22 mouse cellular contexts compared by ENCODE assay signal in the genomic region with DNA sequence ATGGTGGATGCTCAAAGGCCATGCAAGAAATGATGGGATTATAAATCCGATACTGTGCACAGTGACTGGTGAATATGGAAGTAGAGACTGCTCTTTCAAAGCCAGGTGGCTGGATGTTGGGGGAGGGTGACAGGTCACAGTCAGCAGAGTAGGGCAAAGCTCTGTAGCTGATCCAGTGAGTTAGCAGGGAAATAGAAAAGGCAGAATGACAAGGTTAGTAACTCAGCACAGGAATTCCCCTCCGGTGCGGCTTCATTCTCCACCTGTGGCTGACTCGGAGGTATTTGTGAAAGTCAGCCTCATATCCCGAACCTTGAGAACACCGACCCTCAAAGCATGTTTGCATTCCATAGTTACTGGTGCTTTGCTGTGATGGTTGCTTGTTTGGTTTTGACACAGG. TPM values are rescaled to one million over a fixed set of nuclear protein-coding genes. Genes with fewer than 3 reads are reported as not detected.
A peak's percentile ranks its signal among the peaks of the same experiment; 100 is the strongest.
DNase-seq lines count a peak whose midpoint lies in the region; ATAC-seq lines count a peak whose summit lies in the region.
"Had no signal": no experiment of that assay in that cellular context is flagged by ENCODE, and none has a peak within 500 bp of the region (broad histone marks: within the 10 kb centered on the region; RNA-seq: fewer than 3 reads in every experiment).

No protein-coding gene starts in this region.

- no peaks in the 10 kb centered on the region for H3K36me3 ChIP-seq in kidney, embryonic 14.5 days (ENCODE audit: control insufficient read depth, insufficient read depth, low read length)
- H3K36me3 ChIP-seq in liver, embryonic 11.5 days (ENCODE audit: control insufficient read depth, insufficient read depth, low read length), result no peaks in the 10 kb centered on the region
- H3K36me3 ChIP-seq: embryonic facial prominence, embryonic 15.5 days; forebrain, embryonic 10.5 days; G1E; heart, embryonic 13.5 days had no signal

- H3K4me2 ChIP-seq in kidney, embryonic 14.5 days (replicated peaks; ENCODE audit: low read depth, low read length), result no peak overlapping the region
- H3K4me2 ChIP-seq in liver, embryonic 11.5 days, result no peak overlapping the region
- H3K4me2 ChIP-seq: embryonic facial prominence, embryonic 15.5 days; heart, embryonic 13.5 days had no signal

- no peak overlapping the region for H3K9ac ChIP-seq in kidney, embryonic 14.5 days (ENCODE audit: low read depth, low read length)
- H3K9ac ChIP-seq in liver, embryonic 11.5 days (ENCODE audit: low read depth, low read length), result no peak overlapping the region
- H3K9ac ChIP-seq: embryonic facial prominence, embryonic 15.5 days; heart, embryonic 13.5 days had no signal

- H3K4me3 ChIP-seq in kidney, embryonic 14.5 days (ENCODE audit: low read length), result no peak overlapping the region
- no peak overlapping the region for H3K4me3 ChIP-seq in liver, embryonic 11.5 days (ENCODE audit: low read depth, low read length)
- H3K4me3 ChIP-seq: embryonic facial prominence, embryonic 15.5 days; erythroblast, embryonic 14.5 days; forebrain, embryonic 10.5 days; heart, embryonic 13.5 days had no signal

- WGBS in kidney, embryonic 14.5 days, result 82% methylated on average over 6 of the region's 6 CpGs
- 82% methylated on average over 6 of the region's 6 CpGs for WGBS in liver, embryonic 11.5 days

- no peak overlapping the region for H3K27ac ChIP-seq in kidney, embryonic 14.5 days (ENCODE audit: low read depth, low read length)
- H3K27ac ChIP-seq in liver, embryonic 11.5 days (ENCODE audit: low read depth, low read length), result no peak overlapping the region
- H3K27ac ChIP-seq: embryonic facial prominence, embryonic 15.5 days; forebrain, embryonic 10.5 days; heart, embryonic 13.5 days had no signal

- H3K9me3 ChIP-seq in kidney, embryonic 14.5 days (ENCODE audit: control insufficient read depth, low read length), result no peaks in the 10 kb centered on the region
- H3K9me3 ChIP-seq in liver, embryonic 11.5 days (ENCODE audit: control insufficient read depth, low read length), result no peaks in the 10 kb centered on the region
- H3K9me3 ChIP-seq: embryonic facial prominence, embryonic 15.5 days; forebrain, embryonic 10.5 days; G1E; heart, embryonic 13.5 days had no signal

- no peaks in the 10 kb centered on the region for H3K27me3 ChIP-seq in kidney, embryonic 14.5 days (ENCODE audit: control insufficient read depth, insufficient read depth, low read length)
- H3K27me3 ChIP-seq in liver, embryonic 11.5 days (replicated peaks; ENCODE audit: control insufficient read depth, insufficient read depth, low read length), result no peaks in the 10 kb centered on the region
- H3K27me3 ChIP-seq: embryonic facial prominence, embryonic 15.5 days; heart, embryonic 13.5 days had no signal

- no peaks in the 10 kb centered on the region for H3K4me1 ChIP-seq in kidney, embryonic 14.5 days (ENCODE audit: control insufficient read depth, insufficient read depth, low read length)
- H3K4me1 ChIP-seq in liver, embryonic 11.5 days (replicated peaks; ENCODE audit: control insufficient read depth, insufficient read depth, low read length), result no peaks in the 10 kb centered on the region
- H3K4me1 ChIP-seq: embryonic facial prominence, embryonic 15.5 days; forebrain, embryonic 10.5 days had no signal

- peak; percentile 28 for DNase-seq in kidney, adult 18-20 months
- peak; percentile 46 for DNase-seq in kidney, postnatal 10 days
- DNase-seq in kidney, postnatal 4 days, result peak; percentile 16 to 51
- DNase-seq in liver, embryonic 11.5 days (ENCODE audit: low spot score), result no peak
- DNase-seq in ovary, adult 18-20 months (ENCODE audit: low spot score), result no peak
- DNase-seq in cerebellum, adult 11-12 months, result no peak
- DNase-seq: adrenal gland, postnatal 14 days; cerebellum, adult 2 months; cerebellum, postnatal 10 days; embryo, embryonic 11 days; gastrocnemius, postnatal 36 days; heart, adult 11 months; heart, postnatal 36 days had no signal

- ATAC-seq in kidney, embryonic 14.5 days (ENCODE audit: low FRiP score, low TSS enrichment), result 0 out of 2 replicates have a peak, but pooled peaks have one; percentile 49
- ATAC-seq in megakaryocyte progenitor cell, adult 5-6 weeks (replicated peaks; ENCODE audit: poor library complexity), result no peak
- ATAC-seq in liver, embryonic 11.5 days (replicated peaks; ENCODE audit: low FRiP score), result no peak
- ATAC-seq: activated CD4-positive, CD25-positive, alpha-beta regulatory T cell, adult 4 months; forebrain, embryonic 14.5 days had no signal

RNA-seq across cellular contexts. Expression of a gene that starts 17.0 kb away (rescaled TPM):
- polyA plus RNA-seq in kidney, embryonic 14.5 days (2014; fragmentation: Nextera tagmentation; extraction: Ambion mirVana), result 5.2 and 8.4 TPM in 2 replicates
- total RNA-seq in megakaryocyte progenitor cell, adult 5-6 weeks (2015), result 1.8 and 2.9 TPM in 2 replicates
- total RNA-seq in megakaryocyte progenitor cell, adult 5-6 weeks (2017), result 3.2 and 4.6 TPM in 2 replicates
- 0.23 and 0.25 TPM in 2 replicates for polyA plus RNA-seq in liver, embryonic 11.5 days (2014; fragmentation: Nextera tagmentation; extraction: Ambion mirVana)
- polyA plus RNA-seq: forebrain, embryonic 10.5 days; forebrain, embryonic 14.5 days; G1E had no signal

Comparison
In these comparisons a context has a peak if more than half of its experiments do, and no peak if none do; other contexts are left out.
1. DNase-seq: peak in kidney, adult 18-20 months (single experiment), kidney, postnatal 10 days (single experiment) and kidney, postnatal 4 days (2 of 2); none in liver, embryonic 11.5 days (single experiment), ovary, adult 18-20 months (single experiment) and cerebellum, adult 11-12 months (single experiment).